Mouse (Mus musculus) brown adipose tissue, adult 24 weeks (tissue): ENCODE data around the gene Smad1. TPM values are rescaled to one million over a fixed set of nuclear protein-coding genes. Genes with fewer than 3 reads are reported as not detected.
A peak's percentile ranks its signal among the peaks of the same experiment; 100 is the strongest.

Experiments used
- H3K27ac ChIP-seq: fragments of 200-500 bp; replicated peaks from 2 replicates; pipeline ENCODE4 v1.5.1; 2012; ENCODE audit warnings: low read depth, mild to moderate bottlenecking, low read length
- H3K4me1 ChIP-seq: fragments of 200-500 bp; 2 replicates; pipeline ENCODE4 v1.6.1; 2012; ENCODE audit warnings: low read length, mixed read lengths; ENCODE audit not compliant: control insufficient read depth, insufficient read depth, insufficient read length
- H3K4me3 ChIP-seq: fragments of 200-500 bp; 2 replicates; pipeline ENCODE4 v1.5.1; 2012; ENCODE audit warnings: low read depth, mild to moderate bottlenecking, low read length, moderate library complexity; ENCODE audit not compliant: insufficient read depth
- polyA plus RNA-seq: library from polyadenylated mRNA; stranded (reverse); fragments of >200 nt; gene quantifications from 2 replicates; pipeline ENCODE4 v1.2.4, GENCODE M21; 2012; ENCODE audit not compliant: missing spikeins, insufficient read depth, insufficient read length

Gene Smad1
- polyA plus RNA-seq, 1 experiment: 6.3 TPM

DNA sequence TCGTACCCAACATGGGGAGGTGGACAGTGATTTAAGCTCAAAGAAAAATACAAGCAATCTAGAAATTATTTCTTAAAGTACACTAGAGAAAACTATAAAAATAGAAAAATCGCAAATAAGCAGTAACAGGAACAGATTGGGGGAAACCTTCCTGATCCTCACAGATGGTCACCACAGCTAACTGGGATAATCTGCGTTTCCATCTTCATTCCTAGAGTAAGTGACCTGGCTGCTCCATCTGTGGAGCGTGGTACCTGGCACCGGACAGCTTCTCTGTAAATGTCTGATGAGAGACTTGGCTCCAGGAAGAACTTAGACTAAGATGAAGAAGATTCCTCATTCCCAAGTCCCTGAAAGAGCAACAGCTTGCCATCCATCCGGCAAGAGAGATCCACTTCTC lies 25.8 kb downstream of the Smad1 start:
- H3K4me1 ChIP-seq: peaks cover 41% of the 10 kb centered on the region
- H3K27ac ChIP-seq: peak overlapping the region; percentile 21; the same call in 1 of the 2 replicates
- no peak overlapping the region for H3K4me3 ChIP-seq

DNA sequence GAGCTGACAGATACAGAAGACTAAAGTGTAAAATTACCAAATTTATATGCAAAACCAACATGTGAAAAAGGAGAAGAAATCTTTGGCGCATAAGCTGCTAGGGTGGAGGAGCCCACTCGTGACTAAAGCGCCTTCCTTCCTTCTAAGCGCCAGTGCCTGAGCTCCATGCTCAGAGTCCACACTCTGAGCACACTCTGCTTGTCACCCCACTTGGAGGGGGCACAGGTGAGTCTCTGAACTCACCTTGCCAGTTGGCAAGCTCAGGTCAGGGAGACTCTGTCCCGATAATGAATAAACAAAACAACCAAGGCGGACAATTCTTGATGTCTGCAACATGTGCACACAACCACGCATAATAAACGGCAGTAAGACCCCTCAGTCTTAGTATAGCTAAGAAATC lies 26.4 kb downstream of the Smad1 start:
- H3K4me3 ChIP-seq: no peak overlapping the region

DNA sequence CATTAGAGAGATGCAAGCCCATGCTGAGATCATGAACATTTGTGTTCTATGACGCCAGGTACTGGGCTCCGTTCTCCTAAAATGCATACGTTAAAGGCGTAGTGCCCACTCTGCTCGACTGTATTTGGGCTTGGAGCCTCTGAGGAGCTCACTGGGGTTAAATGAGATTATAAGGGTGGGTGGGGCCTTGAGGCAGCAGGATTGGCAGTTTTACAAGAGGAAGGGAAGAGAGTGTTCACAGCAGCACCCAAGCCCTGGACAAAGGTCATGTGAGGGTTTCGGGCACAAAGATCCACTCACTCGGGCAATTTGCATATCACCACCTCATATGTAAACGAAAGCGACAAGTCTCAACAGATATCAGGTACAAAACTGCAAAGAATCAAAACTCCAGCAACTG lies 26.8 kb downstream of the Smad1 start:
- Histone ChIP-seq H3K4me1 (peaks cover 44% of the 10 kb centered on the region), H3K27ac (peak overlapping the region; percentile 66), H3K4me3 (peak overlapping the region; percentile 43; the same call in 1 of the 2 replicates)

More for the DNA sequence above, 26.4 kb downstream of the Smad1 start:
- Histone ChIP-seq H3K27ac (peak overlapping the region; percentile 56; the same call in 1 of the 2 replicates), H3K4me1 (peaks cover 44% of the 10 kb centered on the region)

DNA sequence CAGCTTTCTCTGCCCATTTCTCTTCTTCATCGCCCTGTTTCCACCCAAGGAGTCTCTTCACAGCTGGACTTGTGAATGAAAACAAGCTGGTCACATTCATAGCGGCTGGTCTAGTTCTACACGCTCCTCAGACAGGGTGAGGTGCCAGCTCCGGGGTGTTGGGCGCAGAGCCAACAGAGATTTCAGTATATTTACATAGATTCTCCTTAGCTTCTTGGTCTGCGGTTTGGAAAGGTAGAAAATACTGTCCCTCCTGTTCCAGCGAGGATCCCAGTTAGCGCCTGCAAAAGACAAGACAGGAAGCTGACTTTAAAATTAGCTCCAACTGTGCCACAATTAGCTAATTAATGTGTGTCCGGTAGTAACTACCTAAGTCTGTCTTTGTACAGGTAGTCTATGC lies 27.2 kb downstream of the Smad1 start:
- peaks cover 44% of the 10 kb centered on the region for H3K4me1 ChIP-seq

DNA sequence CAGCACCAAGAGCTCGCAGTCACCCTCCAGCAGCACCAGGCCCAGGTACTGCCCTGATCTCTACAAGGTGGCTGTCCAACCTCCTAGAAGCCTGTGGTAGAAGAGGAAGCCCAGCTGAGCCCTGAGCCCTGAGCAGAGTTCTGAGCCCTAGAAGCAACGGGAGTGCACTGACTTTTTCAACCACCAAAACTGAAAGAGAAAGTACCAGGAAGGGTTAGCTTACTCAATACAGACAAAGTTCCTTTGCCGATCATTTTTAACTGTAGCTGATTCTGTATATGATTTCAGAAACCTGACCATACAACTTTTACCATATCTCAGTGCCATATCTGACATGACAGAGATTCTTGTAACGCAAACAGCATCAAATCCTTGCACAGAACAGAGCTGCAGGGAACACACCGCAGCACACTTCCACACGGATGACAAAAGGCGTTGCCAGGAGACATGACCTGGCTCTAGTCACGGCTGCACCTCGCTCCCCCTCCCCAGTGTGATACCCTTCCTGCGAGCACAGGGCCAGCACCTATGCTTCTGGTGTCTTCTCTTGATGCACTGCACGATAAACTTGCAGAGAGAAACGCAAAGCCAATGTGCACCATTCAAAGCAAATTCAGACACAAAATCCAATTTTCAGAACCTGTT lies 28.6 kb downstream of the Smad1 start:
- peak overlapping the region; percentile 66 for H3K27ac ChIP-seq
- H3K4me1 ChIP-seq: peaks cover 45% of the 10 kb centered on the region
- H3K4me3 ChIP-seq: peak overlapping the region; percentile 43

More for the DNA sequence above, 27.2 kb downstream of the Smad1 start:
- Histone ChIP-seq H3K27ac (peak overlapping the region; percentile 66), H3K4me3 (peak overlapping the region; percentile 43)

DNA sequence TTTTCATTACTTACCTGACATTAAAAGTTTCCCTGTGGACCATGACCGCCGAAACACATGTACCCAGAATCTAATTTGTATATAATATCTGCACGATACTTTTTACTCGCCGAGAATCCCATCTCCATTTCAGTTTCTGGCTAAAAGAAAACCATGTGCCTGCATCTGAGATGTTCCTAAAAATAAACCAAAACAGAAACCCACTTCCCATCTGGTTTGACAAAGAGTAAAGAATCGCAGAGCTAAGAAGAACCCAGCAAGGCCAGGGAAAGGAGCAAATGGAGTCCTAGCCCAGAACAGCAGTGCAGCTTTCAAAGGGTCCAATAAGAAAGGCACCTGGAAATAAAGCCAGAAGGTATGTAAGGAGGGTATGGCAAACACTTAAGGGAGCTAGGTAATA lies 30.2 kb downstream of the Smad1 start:
- Histone ChIP-seq H3K27ac (no peak overlapping the region), H3K4me3 (no peak overlapping the region), H3K4me1 (peaks cover 46% of the 10 kb centered on the region)

DNA sequence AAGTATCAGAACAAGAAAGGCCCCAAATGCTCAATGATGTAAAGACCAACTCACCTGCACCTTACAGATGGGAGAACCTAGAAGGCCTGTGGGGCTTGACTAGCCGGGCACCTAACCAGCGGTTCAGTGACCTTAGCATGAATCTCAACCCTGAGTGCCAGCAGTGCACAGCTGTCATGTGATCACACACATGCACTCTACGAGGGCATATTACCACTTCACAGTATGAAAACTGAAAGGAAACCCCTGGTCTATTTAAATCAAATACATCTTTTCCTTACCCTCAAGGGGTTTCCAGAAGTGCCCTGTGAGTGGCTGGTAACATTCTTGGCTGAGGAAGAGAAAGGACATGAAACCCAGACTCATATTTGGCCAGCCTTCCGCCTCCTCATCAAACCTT lies 31.4 kb downstream of the Smad1 start:
- H3K27ac ChIP-seq: no peak overlapping the region
- peaks cover 49% of the 10 kb centered on the region for H3K4me1 ChIP-seq
- H3K4me3 ChIP-seq: no peak overlapping the region

DNA sequence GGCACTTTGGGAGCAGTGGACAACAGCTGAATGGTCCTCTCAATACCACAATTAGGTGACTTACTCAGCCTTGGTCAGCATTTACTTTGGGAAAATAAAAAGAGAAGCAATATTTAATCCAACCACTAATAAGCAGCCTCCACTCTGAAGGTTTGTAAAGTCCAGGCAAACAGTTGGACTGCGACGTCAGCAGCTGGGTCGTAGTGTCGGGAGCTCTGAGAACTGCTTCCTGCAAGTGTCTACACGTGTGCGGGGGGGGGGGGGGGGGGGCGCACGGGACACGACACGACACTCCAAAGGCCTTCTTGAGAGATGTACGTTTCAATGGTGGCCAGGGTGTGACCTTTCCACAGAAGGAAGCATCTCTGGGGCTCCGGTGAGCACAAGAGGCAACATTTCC lies 32.0 kb downstream of the Smad1 start:
- H3K27ac ChIP-seq: no peak overlapping the region
- H3K4me1 ChIP-seq: peaks cover 44% of the 10 kb centered on the region
- no peak overlapping the region for H3K4me3 ChIP-seq

DNA sequence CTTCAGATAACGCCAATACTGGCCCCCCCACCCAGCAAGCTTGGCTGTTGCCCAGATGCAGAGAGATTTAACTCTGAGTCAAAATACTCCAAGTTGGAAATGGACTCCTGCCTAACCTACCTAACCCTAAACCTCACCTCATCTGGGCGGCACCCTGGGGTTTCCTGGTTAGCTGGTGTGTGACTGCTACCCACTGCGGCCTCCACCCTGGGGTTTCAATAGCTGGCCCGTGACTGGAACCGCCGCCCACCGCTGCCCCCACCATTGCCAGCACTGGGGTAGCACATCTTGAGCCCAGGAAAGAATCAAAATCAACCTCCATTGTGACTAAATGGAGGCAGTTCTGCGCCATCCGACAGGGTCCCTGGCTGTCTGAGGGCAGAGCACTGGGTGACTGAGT lies 33.1 kb downstream of the Smad1 start:
- no peak overlapping the region for H3K27ac ChIP-seq
- no peak overlapping the region for H3K4me3 ChIP-seq
- peaks cover 38% of the 10 kb centered on the region for H3K4me1 ChIP-seq

DNA sequence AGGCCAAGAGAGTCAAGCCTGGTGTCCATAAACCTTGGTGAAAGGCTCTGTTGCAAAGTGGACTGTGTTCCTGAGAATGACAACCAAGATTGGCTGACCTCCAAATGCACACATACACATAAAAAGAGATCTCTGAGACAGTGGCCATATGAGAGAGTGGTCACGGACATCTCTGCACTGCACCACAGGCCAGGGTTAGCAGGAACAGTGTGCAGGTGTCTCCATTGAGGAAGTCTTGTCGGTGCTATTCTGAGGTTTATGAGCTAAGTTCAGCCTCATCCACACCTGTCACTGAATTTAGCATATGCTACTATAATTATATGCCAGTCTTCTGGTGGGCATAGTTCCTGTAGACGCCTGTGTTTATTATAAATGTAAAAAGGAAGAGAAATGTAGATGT lies 33.6 kb downstream of the Smad1 start:
- Histone ChIP-seq H3K27ac (no peak overlapping the region), H3K4me1 (peaks cover 39% of the 10 kb centered on the region), H3K4me3 (no peak overlapping the region)

DNA sequence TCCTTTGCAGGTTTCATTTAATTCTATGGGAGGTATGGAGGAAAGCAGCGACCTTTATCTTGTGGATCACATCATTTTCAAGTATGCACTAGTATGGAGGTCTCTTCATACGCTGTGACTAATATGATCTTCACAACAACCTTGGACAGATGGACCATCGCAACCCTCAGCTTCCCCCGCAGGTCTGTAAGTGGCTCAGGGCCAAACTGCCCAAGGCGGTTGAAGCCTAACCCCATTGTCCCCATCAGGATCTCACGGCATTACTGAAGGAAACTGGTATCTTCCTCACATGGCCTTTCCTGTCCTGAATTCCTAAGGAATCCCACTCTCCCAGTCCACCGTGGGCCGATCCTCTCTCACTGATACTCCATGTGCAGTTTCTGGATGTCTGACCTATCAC lies 34.5 kb downstream of the Smad1 start:
- H3K27ac ChIP-seq: no peak overlapping the region

DNA sequence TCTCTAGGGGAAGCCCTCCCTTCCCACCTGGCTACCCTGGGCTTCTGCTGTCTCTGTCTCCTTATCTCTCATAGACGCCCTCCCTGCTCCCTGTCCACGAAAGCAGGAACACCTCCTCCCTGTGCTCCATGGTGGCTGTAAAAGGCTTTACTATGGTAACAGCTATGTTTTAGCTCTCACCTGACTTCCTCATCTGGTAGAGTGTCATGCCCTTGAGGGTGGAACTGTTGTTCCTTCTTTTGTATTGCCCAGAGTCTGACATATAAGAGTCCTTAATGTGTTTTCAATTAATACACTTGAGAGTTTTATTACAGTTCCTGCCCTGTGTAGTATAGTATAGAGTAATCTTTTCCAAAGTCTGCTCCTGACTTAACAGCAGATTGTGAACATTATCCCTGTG lies 36.9 kb downstream of the Smad1 start:
- Histone ChIP-seq H3K27ac (no peak overlapping the region), H3K4me3 (no peak overlapping the region), H3K4me1 (peaks cover 35% of the 10 kb centered on the region)

More for the DNA sequence above, 34.5 kb downstream of the Smad1 start:
- H3K4me1 ChIP-seq: peaks cover 41% of the 10 kb centered on the region
- no peak overlapping the region for H3K4me3 ChIP-seq

DNA sequence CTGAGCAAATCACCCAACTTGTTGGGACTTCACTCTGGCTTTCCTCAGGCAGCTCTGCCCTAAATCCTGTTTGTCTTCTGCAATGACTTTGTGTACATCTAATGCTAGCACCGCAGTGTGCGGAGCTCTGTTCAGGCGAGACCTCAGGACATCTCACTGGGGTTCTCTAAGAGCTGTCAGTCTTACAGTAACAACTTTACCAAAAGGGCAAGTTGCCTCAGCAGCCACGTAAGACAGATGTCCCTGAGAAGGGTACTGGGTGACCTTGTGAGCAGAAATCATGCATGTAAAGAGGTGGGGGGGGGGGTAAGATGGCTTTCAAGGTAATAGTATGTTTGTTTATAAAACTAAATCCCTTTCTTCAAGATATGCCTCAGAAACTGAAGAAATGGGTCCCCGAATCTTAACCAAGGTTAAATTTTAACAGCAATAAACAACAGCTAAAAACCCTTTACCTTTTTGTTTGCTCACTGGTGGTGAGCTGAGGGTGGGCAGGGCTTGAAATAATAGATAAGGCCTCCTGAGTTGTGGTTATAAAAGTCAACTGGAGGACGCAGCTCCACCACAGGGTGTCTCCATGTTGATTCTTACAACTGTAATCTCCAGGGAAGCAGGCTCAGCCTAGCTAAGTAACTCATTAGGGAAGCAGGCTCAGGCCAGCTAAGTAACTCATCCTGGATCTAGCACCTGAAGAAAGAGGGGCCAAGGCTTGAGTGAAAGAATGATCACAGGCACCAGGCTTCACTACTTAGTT lies 38.4 kb downstream of the Smad1 start:
- Histone ChIP-seq H3K4me3 (no peak overlapping the region), H3K4me1 (peaks cover 41% of the 10 kb centered on the region), H3K27ac (peak overlapping the region; percentile 37)

DNA sequence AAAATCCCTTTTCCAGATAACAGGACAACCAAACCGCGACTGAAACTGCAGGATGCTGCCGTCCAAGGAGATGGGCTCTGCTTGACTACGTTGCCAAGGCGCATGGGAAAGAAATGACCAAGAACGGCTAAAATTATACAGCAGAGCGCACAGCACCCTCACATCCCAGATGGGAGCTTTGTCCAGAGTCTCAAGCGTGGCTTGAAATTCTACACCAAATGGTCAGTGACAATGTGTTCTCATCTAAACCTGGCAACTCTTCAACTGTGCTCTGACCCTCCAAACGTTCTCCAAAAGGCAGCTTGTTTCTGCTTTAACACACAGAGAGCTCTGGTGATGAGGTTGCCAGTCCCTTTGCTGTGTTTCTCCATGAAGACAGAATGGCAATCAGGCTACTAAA lies 39.0 kb downstream of the Smad1 start:
- Histone ChIP-seq H3K4me1 (peaks cover 39% of the 10 kb centered on the region), H3K27ac (peak overlapping the region; percentile 37), H3K4me3 (no peak overlapping the region)

DNA sequence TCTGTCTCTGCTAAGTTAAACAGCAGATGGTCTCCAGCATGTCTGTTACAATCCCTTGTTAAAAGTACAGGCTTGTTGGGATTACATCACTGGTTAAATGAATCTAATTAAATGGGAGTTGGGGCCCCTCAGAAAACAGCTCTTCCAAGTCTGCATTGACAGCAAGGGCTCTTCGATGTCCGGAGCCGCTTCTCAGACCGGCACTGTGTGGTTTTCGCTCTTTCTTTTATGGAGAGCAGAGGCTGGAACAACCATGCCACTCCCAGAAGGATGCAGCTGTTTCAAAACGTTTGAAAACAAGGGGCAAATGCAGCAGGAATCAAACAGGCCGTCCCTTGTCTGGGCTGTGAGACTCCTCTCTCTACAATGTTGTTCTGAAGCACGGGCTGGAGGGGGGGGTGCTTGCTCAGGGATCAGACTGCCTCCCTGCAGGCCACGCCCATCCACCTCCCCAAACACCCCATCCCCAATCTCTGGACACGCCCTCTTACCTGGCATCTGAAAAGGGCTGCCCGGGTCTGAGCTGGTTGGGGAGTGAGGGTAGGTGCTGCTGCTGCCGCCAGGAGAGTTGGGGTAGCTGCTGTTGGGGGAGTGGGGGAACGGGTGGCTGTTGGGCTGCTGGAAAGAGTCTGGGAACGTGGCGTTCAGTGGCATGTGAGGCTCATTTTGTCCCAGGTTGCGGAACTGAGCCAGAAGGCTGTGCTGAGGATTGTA lies 43.4 kb downstream of the Smad1 start:
- H3K4me3 ChIP-seq: no peak overlapping the region
- no peak overlapping the region for H3K27ac ChIP-seq
- peaks cover 23% of the 10 kb centered on the region for H3K4me1 ChIP-seq
